Mouse (Mus musculus) monocyte, adult 5-6 weeks (primary cell): ENCODE measurements around the gene Atg2b. TPM values are rescaled to one million over a fixed set of nuclear protein-coding genes. Genes with fewer than 3 reads are reported as not detected.

Experiments
- ATAC-seq: fragments of 153-309, 156-312 bp; replicated peaks from 2 replicates; pipeline ENCODE4 v1.8.0; 2017; ENCODE audit warnings: mild to moderate bottlenecking; ENCODE audit not compliant: low TSS enrichment, insufficient number of reproducible peaks, severe bottlenecking, poor library complexity, low FRiP score
- total RNA-seq: library from RNA; stranded (forward); fragments of 200-1000, 200-491, 200-594 nt; gene quantifications from 3 replicates; pipeline ENCODE4 v1.2.3, GENCODE M21; 2017

Gene Atg2b
- total RNA-seq, 1 experiment from 2014 or later = 18.7 TPM

DNA sequence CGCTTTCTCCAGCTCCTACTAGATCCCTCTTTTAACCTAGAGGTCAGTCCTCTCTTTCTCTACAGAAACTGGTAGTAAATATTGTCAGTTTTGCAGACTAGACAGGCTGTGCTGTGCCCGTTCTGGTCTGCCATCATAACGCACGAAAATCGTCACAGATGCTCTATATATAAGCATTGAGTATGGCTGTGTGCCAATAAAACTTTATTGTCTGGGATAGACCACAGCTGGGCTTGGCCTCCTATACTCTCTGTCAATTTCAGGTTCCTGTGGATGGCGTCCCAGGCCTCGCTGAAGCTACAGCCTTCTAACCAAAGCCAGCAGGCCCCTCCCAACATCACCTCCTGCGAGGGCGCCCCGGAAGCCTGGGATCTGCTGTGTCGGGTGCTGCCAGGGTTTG lies 81.1 kb downstream of the Atg2b start:
- ATAC-seq = no peak

DNA sequence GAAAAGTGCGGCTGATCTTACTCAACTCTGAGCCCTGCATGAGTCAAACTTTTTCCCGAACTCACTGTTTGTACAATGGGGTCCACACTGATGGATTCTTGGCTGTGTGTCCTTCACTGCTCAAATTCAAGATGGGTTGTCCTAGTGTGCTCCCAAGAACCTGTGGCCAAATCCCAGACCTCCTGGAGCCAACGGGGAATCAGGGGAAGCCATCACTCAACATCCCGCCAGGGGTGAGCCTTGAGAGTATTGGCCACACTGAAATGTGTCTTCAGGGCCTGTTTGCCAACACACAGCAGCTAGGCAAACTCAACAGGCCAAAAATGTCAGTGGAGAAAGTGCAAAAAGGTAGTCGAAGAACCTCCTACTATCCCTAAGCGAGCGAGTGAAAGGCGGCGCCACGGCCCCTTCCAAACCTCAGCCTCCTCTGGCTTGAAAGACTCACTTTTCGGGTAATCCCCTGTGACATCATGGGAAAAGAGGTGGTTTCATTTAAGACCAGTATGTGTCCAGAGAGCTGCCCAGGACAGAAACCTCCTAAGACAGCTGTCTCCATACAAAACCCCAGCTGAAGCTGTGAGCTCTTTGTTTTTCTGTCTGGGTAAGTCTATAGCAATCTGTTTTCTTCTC lies 82.3 kb downstream of the Atg2b start, which contains the start of gene Bdkrb1:
Gene Bdkrb1, plus strand, starts transcription at position 505 of the 630 bp plus-strand sequence.
- ATAC-seq = no peak

DNA sequence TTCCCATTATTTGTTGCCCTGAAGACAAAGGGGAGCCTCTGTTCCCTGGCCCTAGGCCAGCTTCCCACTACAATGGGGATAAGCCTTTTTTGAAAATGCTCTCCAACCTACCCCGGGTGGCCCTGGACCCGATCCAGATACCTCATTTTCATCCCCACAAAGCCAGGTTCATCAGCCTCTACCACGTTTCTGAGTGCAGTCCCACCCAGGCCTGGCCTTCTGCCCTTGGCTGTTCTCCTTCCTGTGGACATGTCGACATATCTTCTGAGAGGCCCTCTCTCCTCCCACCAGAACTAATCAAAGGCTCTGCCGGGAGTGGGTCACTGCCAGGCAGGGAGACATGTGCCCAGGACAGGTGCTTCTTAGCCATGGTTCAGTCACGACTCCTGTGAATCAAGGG lies 83.4 kb downstream of the Atg2b start:
- ATAC-seq = no peak

DNA sequence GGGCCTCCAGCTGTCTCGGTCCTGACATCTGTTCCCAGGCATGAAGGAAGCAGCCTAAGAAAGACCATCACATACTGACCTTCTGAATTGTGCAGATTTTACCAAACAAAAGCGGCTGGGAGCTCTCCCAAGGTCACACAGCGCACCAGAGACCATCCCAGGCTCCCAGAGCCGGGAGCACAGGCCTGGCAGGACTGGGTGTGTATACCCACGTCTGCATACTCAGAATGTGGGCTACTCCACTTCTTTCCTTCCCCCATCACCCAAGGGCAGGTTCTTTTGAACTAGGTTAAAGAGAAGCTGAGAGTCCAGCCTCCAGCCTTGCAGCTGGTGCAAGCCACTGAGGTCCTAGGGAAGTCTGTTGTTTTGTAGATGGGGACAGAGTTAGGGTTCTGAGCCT lies 85.9 kb downstream of the Atg2b start:
- ATAC-seq = no peak

DNA sequence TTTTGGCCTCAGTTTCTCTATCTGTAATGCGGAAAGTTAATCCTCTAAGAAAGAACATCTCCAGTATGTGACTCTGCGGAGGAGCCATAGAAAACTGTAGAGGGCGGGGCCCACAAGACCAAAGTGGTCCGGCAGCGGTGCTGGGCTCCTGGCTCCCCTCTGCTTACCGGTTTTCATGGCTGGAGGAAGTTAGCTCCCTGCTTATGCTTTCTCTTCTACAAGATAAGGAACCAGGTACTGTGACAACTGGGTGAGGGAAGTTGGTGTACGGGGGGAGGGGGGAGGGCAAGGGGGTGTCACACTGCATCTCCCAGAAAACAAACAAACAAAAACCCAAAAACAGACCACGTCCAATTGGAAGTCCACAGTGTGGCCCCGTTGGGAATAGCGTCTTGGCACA lies 86.5 kb downstream of the Atg2b start:
- no peak for ATAC-seq

DNA sequence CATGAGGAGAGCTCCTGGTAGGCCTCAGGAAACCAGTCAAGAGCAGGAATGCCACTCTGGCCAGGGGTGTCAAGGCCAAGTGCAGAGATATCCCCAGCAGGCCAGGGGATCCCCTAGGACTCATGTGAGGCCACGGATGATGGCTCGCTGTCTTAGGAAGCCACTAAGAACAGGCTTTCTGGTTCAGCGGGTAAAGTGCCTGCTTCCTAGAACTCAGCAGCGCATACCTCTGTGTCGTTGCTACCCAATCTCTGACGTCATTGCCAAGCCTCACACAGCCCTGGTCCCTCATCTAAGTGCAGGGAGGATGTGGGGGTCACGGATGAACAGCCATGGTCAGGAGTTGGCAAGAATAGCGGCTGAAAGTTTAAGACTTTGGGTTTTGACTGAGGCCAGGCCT lies 87.9 kb downstream of the Atg2b start:
- ATAC-seq = no peak

DNA sequence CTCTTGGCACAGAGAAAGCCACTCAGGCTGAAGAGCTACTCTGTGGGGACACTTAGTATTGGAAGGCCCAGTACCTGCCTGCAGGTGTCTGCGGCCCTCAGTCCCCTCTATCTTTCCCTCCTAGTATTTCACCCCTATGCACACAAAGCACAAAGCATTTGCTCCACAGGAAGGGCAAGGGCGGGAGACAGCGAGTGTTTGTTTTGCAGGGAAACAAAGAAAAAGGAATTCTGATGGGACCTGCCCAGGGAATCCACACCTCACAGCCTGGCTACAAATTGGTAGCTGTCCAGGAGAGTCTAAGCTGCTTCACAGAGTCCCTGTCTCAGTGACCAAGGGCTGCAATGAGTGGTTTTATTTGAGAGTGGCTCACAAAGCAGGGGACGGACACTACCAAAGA lies 91.5 kb downstream of the Atg2b start:
- no peak for ATAC-seq

DNA sequence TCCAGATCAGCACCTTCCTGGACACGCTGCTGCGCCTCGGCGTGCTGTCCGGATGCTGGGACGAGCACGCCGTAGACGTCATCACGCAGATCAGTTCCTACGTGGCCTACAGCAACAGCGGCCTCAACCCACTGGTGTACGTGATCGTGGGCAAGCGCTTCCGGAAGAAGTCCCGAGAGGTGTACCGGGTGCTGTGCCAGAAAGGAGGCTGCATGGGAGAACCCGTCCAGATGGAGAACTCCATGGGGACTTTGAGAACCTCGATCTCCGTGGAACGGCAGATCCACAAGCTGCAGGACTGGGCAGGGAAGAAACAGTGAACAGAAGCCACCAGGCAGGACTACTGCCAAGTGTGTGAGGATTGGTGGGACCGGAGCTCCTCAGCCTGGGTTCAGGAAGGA lies 92.7 kb downstream of the Atg2b start:
- ATAC-seq = no peak

DNA sequence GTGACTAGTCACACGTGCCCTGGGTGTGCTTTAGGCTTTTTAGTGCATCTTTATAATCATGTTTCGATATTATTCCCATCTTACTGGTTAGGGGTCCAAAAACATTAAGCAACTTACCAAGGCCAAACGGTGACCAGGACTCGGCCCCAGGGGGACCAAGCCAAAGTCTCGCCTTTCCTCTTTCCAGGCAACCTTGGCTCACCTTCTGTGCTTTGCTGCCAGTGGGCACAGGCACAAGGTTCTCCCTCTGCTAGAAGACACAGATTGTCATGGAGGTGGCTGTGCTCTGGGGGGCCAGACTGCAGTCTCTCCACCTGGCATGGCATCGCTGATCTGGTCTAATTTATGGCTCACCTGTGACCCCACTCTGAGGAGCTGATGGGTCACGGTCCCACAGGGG lies 94.2 kb downstream of the Atg2b start:
- ATAC-seq = no peak

DNA sequence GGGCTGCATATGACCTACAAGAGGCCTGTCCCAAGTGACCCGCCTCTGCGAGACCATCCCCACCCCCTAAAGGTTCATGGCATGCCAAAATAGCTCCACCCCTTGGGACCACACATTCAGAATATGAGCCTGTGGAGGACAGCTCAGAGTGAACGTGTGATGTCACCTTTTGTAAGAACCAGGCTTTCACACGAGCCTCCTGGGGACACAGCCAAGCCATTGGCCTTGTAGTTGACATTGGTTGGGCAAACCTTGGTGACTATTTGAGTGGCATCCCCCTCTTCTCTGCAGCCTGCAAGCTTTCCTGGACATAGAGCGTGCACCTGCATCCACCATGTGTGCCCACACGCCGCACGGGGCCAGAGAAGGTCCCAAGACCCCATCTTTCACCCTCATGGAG lies 97.5 kb downstream of the Atg2b start:
- no peak for ATAC-seq

DNA sequence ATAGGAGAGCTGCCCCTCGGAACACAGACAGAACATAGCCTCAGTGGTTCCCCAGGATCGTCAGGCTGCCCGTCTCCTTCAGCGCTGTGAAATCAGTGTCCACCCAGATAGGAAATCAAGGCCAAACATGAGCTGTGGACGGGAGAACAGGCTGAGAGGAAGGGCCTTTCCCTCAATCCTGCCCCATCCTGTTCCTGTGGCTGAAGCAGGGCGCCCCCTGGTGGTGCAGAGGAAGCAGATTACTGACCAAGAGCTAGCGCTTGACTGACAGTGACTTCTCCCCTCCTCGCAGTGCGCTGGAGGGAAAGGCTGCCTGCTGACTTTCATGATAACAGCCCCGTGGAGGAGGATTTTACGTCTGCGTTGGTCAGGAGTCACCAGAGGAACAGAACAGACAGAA lies 100.2 kb downstream of the Atg2b start:
- ATAC-seq = peak; percentile 44

DNA sequence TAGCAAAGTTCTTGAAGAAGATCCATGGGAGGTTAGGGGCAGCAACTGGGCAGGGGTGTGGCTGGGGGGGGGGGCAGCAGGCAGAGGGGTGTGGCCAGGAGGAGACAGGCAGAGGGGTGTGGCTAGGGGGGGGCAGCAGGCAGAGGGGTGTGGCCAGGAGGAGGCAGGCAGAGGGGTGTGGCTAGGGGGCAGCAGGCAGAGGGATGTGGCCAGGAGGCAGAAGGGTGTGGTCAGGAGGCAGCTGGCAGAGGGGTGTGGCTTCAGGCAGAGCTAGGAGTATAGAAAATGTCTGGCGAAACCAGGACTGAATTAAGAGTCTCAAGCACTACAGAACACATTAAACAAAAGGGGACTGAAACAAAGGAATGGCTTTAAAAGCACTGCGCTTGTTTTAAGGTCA lies 101.5 kb downstream of the Atg2b start:
- no peak for ATAC-seq

DNA sequence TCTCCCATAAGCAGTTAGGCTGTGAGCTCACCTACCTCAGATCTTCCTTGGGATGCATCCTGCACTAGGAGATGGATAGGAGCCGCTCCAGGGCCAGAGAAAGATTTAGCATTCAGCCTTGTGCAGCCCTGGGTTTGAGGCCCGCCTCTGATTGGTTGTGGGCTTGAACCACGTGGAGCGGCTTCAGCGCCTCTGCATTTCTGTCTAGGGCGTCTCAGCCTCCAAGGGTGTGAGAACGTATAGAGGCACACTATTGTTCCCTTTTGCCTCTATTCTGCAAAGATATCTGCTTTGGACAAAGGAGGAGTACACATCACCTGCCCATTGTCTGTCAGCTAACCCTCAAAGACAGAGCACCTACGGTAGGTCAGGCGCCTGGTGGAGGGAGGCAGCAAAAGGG lies 102.5 kb downstream of the Atg2b start:
- no peak for ATAC-seq

DNA sequence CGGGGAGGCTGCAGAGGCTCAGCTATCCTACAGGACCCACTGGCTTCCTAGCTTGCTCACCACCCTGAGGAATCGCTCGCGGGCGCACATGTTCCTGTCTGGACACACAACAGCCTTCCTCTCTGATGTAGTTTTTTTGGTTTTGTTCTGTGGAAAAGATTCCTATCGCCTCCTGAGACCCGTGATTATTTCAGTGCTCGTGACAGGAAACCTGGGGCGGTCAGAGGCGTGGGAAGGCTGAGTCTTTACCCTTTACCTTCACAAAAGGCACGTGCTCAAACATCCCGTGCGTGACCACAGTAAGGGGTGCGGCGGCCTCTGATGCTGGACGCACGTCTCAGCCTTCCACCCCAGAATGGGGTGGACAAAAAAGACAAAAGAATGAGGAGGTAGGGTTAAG lies 104.5 kb downstream of the Atg2b start:
- ATAC-seq = no peak

DNA sequence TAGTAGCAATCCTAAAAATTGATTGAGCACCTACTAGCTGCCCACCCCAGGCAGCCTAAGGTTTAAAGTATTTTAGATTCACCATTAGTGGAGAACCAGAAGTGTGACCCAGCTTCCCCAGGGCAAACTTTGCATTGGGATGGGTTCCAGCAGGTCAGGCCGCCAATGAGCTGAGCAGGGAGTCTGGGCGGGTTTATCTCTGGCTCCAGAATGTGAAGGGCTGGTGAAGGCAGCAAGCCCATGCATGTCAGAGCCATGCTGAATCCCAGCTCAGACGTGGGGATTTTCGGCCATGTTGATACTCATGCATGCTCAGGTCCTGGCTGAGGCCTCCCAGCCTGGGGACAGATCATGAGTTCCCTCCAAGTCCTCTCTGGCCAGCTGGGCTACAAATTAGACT lies 110.7 kb downstream of the Atg2b start:
- ATAC-seq = no peak

DNA sequence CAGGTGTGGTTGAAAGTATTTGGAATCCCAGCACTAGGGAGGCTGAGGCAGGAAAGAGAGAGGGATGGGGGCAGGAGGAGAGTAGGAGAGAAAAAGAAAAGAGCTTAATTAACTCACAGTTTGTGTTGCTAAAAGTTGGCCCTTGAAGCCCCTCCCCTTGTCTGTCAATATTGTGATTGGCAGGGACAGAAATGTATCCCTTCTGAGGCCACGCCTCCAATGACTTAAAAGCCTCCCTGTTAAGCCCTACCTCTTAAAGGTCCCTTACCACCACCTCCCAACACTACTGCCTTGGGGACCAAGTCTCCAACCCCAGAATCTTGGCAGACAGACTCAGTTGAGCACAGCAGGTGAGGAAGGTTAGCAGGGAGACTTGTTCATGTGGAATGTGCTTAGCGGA lies 112.4 kb downstream of the Atg2b start:
- ATAC-seq = no peak

DNA sequence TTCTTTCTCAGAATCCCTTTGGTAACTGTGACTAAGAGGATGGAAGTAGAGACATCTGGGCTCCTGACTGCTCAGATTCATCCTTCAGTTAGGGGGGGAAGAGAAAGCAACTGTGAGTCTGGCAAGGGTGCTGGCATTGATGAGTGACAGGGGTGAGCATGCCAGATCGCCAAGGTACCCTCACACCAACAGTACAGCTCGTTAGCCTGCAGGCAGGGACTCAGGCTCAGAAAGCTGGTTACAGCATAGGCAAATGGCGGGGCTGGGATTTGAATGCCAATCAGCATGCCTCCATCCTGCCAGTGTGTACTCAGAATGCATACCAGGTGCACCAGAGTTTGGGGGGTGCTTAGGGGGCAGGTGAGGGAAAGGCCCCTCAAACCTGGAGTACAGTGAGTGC lies 113.1 kb downstream of the Atg2b start:
- ATAC-seq = no peak

Other genes starting within 250 kb of the Atg2b start
- gene D430019H16Rik, start 231.4 kb downstream of the Atg2b start, total RNA-seq = 0.19 to 0.78 TPM (median 0.21 TPM) in 3 replicates
- not detected in 3 replicates for gene Bdkrb2, start 122.0 kb downstream of the Atg2b start, total RNA-seq
- not detected in 3 replicates for gene Bdkrb1, start 82.1 kb downstream of the Atg2b start, total RNA-seq
- gene Gskip, start 382 bp downstream of the Atg2b start, total RNA-seq = 17.5 to 21.6 TPM (median 21.5 TPM) in 3 replicates
- 1.3 TPM in 1 of 3 replicates, not detected in the others for gene Ak7, start 20.8 kb upstream of the Atg2b start, total RNA-seq
- gene Papola, start 99.5 kb upstream of the Atg2b start, total RNA-seq = 190 to 223 TPM (median 204 TPM) in 3 replicates